Mouse (Mus musculus) lung, adult 18-20 months (tissue): ENCODE results near the gene Ace.
A peak's percentile ranks its signal among the peaks of the same experiment; 100 is the strongest.

Experiments
- DNase-seq, 2 experiments: peaks; one replicate each; pipeline ENCODE4 v3.0.0; 2022; ENCODE audit warnings: mixed read lengths in 2 of 2

The Ace gene

GRCm38 (mm10) chr11:105967741-105968574 is at the start of gene Ace:
Ace (plus strand) TSS chr11:105967945.
- DNase-seq: peak; percentile 59 to 68

GRCm38 (mm10) chr11:105920098-105920785 is 47.5 kb upstream of the Ace start:
- DNase-seq: no peak

GRCm38 (mm10) chr11:105920836-105921235 is 46.9 kb upstream of the Ace start:
- DNase-seq: no peak

- DNase-seq: no peak
These were observed 46.5 kb upstream of the Ace start for GRCm38 (mm10) chr11:105921275-105921674.

GRCm38 (mm10) chr11:105922769-105923663 is 44.7 kb upstream of the Ace start:
- DNase-seq: no peak

GRCm38 (mm10) chr11:105927065-105928030 is 40.4 kb upstream of the Ace start:
- peak; percentile 72 to 83 for DNase-seq

GRCm38 (mm10) chr11:105928171-105928570 is 39.6 kb upstream of the Ace start:
- no peak for DNase-seq

- no peak for DNase-seq
These were observed 36.4 kb upstream of the Ace start for GRCm38 (mm10) chr11:105931380-105931779.

- DNase-seq: peak; percentile 58 to 71
These were observed 34.0 kb upstream of the Ace start for GRCm38 (mm10) chr11:105933746-105934145.

GRCm38 (mm10) chr11:105934303-105934711 is 33.4 kb upstream of the Ace start:
- peak in 1 of 2 experiments; percentile 34 for DNase-seq

GRCm38 (mm10) chr11:105934816-105935215 is 32.9 kb upstream of the Ace start:
- DNase-seq: no peak

GRCm38 (mm10) chr11:105935496-105935895 is 32.2 kb upstream of the Ace start:
- DNase-seq: no peak

GRCm38 (mm10) chr11:105936200-105936599 is 31.5 kb upstream of the Ace start:
- DNase-seq: peak; percentile 68 to 71

- DNase-seq: no peak
These were observed 30.8 kb upstream of the Ace start for GRCm38 (mm10) chr11:105936974-105937373.

- no peak for DNase-seq
These were observed 29.0 kb upstream of the Ace start for GRCm38 (mm10) chr11:105938771-105939170.

GRCm38 (mm10) chr11:105941973-105942372 is 25.8 kb upstream of the Ace start:
- no peak for DNase-seq

- peak; percentile 72 to 83 for DNase-seq
These were observed 24.3 kb upstream of the Ace start for GRCm38 (mm10) chr11:105943133-105944102.

- DNase-seq: peak; percentile 87 to 90
These were observed 23.6 kb upstream of the Ace start for GRCm38 (mm10) chr11:105944126-105944621.

- peak; percentile 78 to 86 for DNase-seq
These were observed 22.7 kb upstream of the Ace start for GRCm38 (mm10) chr11:105944770-105945672.
